Mouse (Mus musculus) forebrain, embryonic 14.5 days (tissue): ENCODE results near the gene Pdcd6ip. TPM values are rescaled to one million over a fixed set of nuclear protein-coding genes. Genes with fewer than 3 reads are reported as not detected.

ENCODE experiments used
- ATAC-seq: fragments of 200-750 bp; cut with Nextera tagmentation; 2 replicates; pipeline ENCODE4 v1.8.0; 2017; ENCODE audit warnings: mild to moderate bottlenecking, moderate library complexity
- DNase-seq: peaks from one replicate; pipeline ENCODE4 v3.0.0-alpha.2; 2015; ENCODE audit warnings: low spot score
- H3K27ac ChIP-seq: fragments of 300-500 bp; sonication (generic); 2 replicates; pipeline ENCODE4 v1.5.1; 2014; ENCODE audit warnings: low read depth, mild to moderate bottlenecking, control low read depth, low read length, moderate library complexity
- H3K27me3 ChIP-seq: fragments of 300-500 bp; sonication (generic); replicated peaks from 2 replicates; pipeline ENCODE4 v1.6.1; 2014; ENCODE audit warnings: low read length, control low read depth, mixed read lengths; ENCODE audit not compliant: control insufficient read depth, insufficient read depth
- H3K36me3 ChIP-seq: fragments of 300-500 bp; sonication (generic); 2 replicates; pipeline ENCODE4 v1.6.1; 2014; ENCODE audit warnings: low read length, control low read depth; ENCODE audit not compliant: control insufficient read depth, insufficient read depth
- H3K4me1 ChIP-seq: fragments of 300-500 bp; sonication (generic); 2 replicates; pipeline ENCODE4 v1.6.1; 2014; ENCODE audit warnings: antibody characterized with exemption, low read length, control low read depth; ENCODE audit not compliant: control insufficient read depth, insufficient read depth
- H3K4me2 ChIP-seq: fragments of 300-500 bp; sonication (generic); 2 replicates; pipeline ENCODE4 v1.6.1; 2014; ENCODE audit warnings: mild to moderate bottlenecking, control low read depth, low read length
- H3K4me3 ChIP-seq: fragments of 300-500 bp; sonication (generic); 2 replicates; pipeline ENCODE4 v1.5.1; 2014; ENCODE audit warnings: low read depth, low read length, control low read depth
- H3K9ac ChIP-seq: fragments of 300-500 bp; sonication (generic); 2 replicates; pipeline ENCODE4 v1.6.1; 2014; ENCODE audit warnings: mild to moderate bottlenecking, low read length, control low read depth, moderate library complexity
- H3K9me3 ChIP-seq: fragments of 300-500 bp; sonication (generic); replicated peaks from 2 replicates; pipeline ENCODE4 v1.6.1; 2016; ENCODE audit warnings: low read length, control low read depth, mixed read lengths; ENCODE audit not compliant: control insufficient read depth
- WGBS: fragments of 180-500 bp; shearing (Covaris S2); extraction: QIAGEN DNeasy Blood & Tissue Kit; methylation state at CpG from one replicate; pipeline ENCODE4 v1.1.7; 2014; 5-methylcytosine and 5-hydroxymethylcytosine counted together
- polyA plus RNA-seq: library from polyadenylated mRNA; unstranded; fragments of >200 nt; fragmentation: Nextera tagmentation; extraction: Ambion mirVana; gene quantifications from 2 replicates; pipeline ENCODE4 v1.2.1, GENCODE M21; 2014

Pdcd6ip gene
- polyA plus RNA-seq, 1 experiment from 2014 or later, result 29.6 TPM

DNA sequence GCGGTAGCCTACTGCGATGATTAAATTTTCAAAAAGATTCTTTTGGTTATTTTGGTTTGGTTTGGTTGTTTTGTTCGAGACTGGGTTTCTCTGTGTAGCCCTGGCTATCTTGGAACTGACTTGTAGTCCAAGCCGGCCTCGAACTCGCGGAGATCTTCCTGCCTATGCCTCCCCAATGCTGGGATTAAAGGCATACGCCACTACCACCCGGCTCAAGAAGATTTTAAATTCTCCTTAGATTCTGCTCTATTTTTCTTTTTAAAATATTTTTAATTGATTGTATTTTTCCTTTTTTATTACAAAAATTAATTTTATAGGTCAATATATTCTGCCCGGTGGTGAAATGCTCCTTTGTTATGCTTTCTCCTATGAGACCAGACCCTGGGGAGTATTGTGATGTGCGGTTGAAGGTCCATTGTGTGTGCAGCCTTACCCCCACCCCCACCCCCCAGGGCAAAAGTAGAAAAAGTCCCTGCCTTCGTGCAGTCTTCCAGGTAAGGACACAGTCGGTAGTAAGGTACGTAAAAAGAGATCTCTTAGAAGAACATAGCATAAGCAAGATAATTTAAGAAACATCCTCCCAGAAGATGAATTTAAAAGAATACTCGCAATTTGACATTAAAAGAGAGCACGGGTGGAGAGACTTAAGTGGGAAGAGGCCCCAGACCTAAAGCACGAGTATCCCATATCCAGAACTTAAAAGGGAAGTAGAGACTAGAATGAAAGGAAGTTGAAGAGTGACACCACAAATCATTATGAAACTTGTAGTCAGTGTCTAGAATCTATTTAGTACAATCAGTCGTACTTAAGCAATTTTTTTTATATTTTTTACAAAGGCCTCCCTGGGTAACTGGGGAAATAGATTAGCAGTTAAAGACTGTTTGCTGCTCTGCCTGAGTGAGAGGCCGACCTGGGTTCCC lies 562 bp upstream of the Pdcd6ip start:
- H3K4me2 ChIP-seq, result peak overlapping the region; percentile 85
- H3K9ac ChIP-seq, result peak overlapping the region; percentile 97
- H3K4me1 ChIP-seq, result peaks cover 20% of the 10 kb centered on the region
- 56% methylated on average over 19 of the region's 19 CpGs for WGBS
- peak overlapping the region; percentile 48; the same call in 1 of the 2 replicates for H3K27ac ChIP-seq
- no peaks in the 10 kb centered on the region for H3K9me3 ChIP-seq
- no peaks in the 10 kb centered on the region for H3K27me3 ChIP-seq
- H3K4me3 ChIP-seq, result peak overlapping the region; percentile 95
- ATAC-seq, result peak; percentile 31; the same call in 1 of the 2 replicates
- no peak for DNase-seq
- no peaks in the 10 kb centered on the region for H3K36me3 ChIP-seq

GRCm38 (mm10) chr9:113706841-113707240 lies 1.2 kb downstream of the Pdcd6ip start:
- peak overlapping the region; percentile 95 for H3K4me3 ChIP-seq
- H3K36me3 ChIP-seq, result no peaks in the 10 kb centered on the region
- 66% methylated on average over 9 of the region's 9 CpGs for WGBS
- no peak overlapping the region for H3K27ac ChIP-seq
- H3K9me3 ChIP-seq, result no peaks in the 10 kb centered on the region
- peak overlapping the region; percentile 85 for H3K4me2 ChIP-seq
- H3K4me1 ChIP-seq, result peaks cover 20% of the 10 kb centered on the region
- H3K9ac ChIP-seq, result peak overlapping the region; percentile 97
- no peaks in the 10 kb centered on the region for H3K27me3 ChIP-seq
- no peak for ATAC-seq
- DNase-seq, result peak; percentile 11

DNA sequence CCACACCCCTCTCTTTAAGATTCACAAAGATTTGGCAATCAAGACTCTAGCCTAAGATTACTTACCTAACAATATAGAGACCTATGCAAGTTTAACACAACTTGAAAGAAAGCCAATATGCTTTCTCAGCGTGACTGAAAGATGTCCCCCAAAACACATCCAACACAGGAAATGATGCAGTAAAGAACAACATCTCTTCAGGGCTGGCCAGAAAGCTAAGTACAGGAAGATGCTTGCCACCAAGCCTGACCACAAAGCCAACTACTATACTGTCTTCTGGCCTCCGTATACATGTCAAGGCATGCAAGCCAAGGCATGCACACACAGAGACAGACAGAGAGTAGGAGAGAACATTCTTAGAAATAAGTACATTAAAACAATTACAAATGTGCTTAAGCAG lies 2.0 kb downstream of the Pdcd6ip start:
- H3K9me3 ChIP-seq, result no peaks in the 10 kb centered on the region
- no peaks in the 10 kb centered on the region for H3K27me3 ChIP-seq
- peak overlapping the region; percentile 85 for H3K4me2 ChIP-seq
- H3K36me3 ChIP-seq, result no peaks in the 10 kb centered on the region
- peaks cover 20% of the 10 kb centered on the region for H3K4me1 ChIP-seq
- ATAC-seq, result no peak
- WGBS, result 88% methylated on average over 2 of the region's 2 CpGs
- no peak overlapping the region for H3K27ac ChIP-seq
- no peak overlapping the region for H3K4me3 ChIP-seq
- H3K9ac ChIP-seq, result peak overlapping the region; percentile 17; the same call in 1 of the 2 replicates
- DNase-seq, result no peak

- H3K27me3 ChIP-seq, result no peaks in the 10 kb centered on the region
- 83% methylated on average over 5 of the region's 5 CpGs for WGBS
- DNase-seq (no peak), ATAC-seq (no peak)
- H3K27ac ChIP-seq, result no peak overlapping the region
- peaks cover 4% of the 10 kb centered on the region for H3K36me3 ChIP-seq
- H3K9ac ChIP-seq, result no peak overlapping the region
- no peak overlapping the region for H3K4me2 ChIP-seq
- H3K4me3 ChIP-seq, result no peak overlapping the region
- H3K9me3 ChIP-seq, result no peaks in the 10 kb centered on the region
- peaks cover 12% of the 10 kb centered on the region for H3K4me1 ChIP-seq
Measured at GRCm38 (mm10) chr9:113701441-113702160, 6.5 kb downstream of the Pdcd6ip start.

GRCm38 (mm10) chr9:113687461-113687860 lies 20.6 kb downstream of the Pdcd6ip start:
- peaks cover 68% of the 10 kb centered on the region for H3K36me3 ChIP-seq
- DNase-seq (no peak), ATAC-seq (no peak)
- no peaks in the 10 kb centered on the region for H3K27me3 ChIP-seq
- no peak overlapping the region for H3K4me3 ChIP-seq
- no peak overlapping the region for H3K27ac ChIP-seq
- H3K4me2 ChIP-seq, result no peak overlapping the region
- no peak overlapping the region for H3K9ac ChIP-seq
- WGBS, result 96% methylated on average over 12 of the region's 12 CpGs
- H3K9me3 ChIP-seq, result no peaks in the 10 kb centered on the region
- H3K4me1 ChIP-seq, result no peaks in the 10 kb centered on the region

GRCm38 (mm10) chr9:113673721-113674120 lies 34.3 kb downstream of the Pdcd6ip start:
- no peaks in the 10 kb centered on the region for H3K4me1 ChIP-seq

GRCm38 (mm10) chr9:113672352-113672751 lies 35.7 kb downstream of the Pdcd6ip start:
- Histone ChIP-seq H3K27ac (no peak overlapping the region), H3K4me1 (no peaks in the 10 kb centered on the region), H3K27me3 (no peaks in the 10 kb centered on the region), H3K9me3 (peaks cover 7% of the 10 kb centered on the region; the same call in 1 of the 2 replicates), H3K9ac (no peak overlapping the region), H3K4me3 (no peak overlapping the region), H3K4me2 (no peak overlapping the region), H3K36me3 (peaks cover 75% of the 10 kb centered on the region)
- WGBS, result 95% methylated on average over 5 of the region's 5 CpGs
- no peak for ATAC-seq
- DNase-seq, result no peak

More at GRCm38 (mm10) chr9:113673721-113674120, 34.3 kb downstream of the Pdcd6ip start:
- no peak overlapping the region for H3K27ac ChIP-seq
- no peak for DNase-seq
- H3K4me3 ChIP-seq, result no peak overlapping the region
- H3K4me2 ChIP-seq, result no peak overlapping the region
- no peak overlapping the region for H3K9ac ChIP-seq
- 93% methylated on average over 6 of the region's 6 CpGs for WGBS
- peaks cover 74% of the 10 kb centered on the region for H3K36me3 ChIP-seq
- ATAC-seq, result no peak
- H3K27me3 ChIP-seq, result no peaks in the 10 kb centered on the region
- H3K9me3 ChIP-seq, result no peaks in the 10 kb centered on the region

- H3K9me3 ChIP-seq, result peaks cover 7% of the 10 kb centered on the region; the same call in 1 of the 2 replicates
- H3K9ac ChIP-seq, result no peak overlapping the region
- no peaks in the 10 kb centered on the region for H3K4me1 ChIP-seq
- H3K4me2 ChIP-seq, result no peak overlapping the region
- DNase-seq, result no peak
- H3K27ac ChIP-seq, result no peak overlapping the region
- H3K36me3 ChIP-seq, result peaks cover 79% of the 10 kb centered on the region
- no peaks in the 10 kb centered on the region for H3K27me3 ChIP-seq
- no peak overlapping the region for H3K4me3 ChIP-seq
- ATAC-seq, result no peak
- 92% methylated on average over 1 of the region's 1 CpGs for WGBS
Measured at GRCm38 (mm10) chr9:113670857-113671106, 37.3 kb downstream of the Pdcd6ip start.
